Mouse (Mus musculus) E14TG2a.4 (cell line): ENCODE results near the gene Dera.

Source experiments
- H3K27me3 ChIP-seq: 2 replicates; pipeline ENCODE4 v1.6.1; 2014; ENCODE audit warnings: low read length, control low read depth; ENCODE audit not compliant: insufficient read depth
- H3K36me3 ChIP-seq: 2 replicates; pipeline ENCODE4 v1.6.1; 2014; ENCODE audit warnings: low read length, control low read depth; ENCODE audit not compliant: insufficient read depth
- H3K4me1 ChIP-seq: replicated peaks from 2 replicates; pipeline ENCODE4 v1.6.1; 2014; ENCODE audit warnings: low read depth, low read length, control low read depth
- H3K4me3 ChIP-seq: replicated peaks from 2 replicates; pipeline ENCODE4 v1.5.1; 2014; ENCODE audit warnings: mild to moderate bottlenecking, low read length
- H3K9me3 ChIP-seq: 2 replicates; pipeline ENCODE4 v1.6.1; 2014; ENCODE audit warnings: low read length, control low read depth
- CTCF ChIP-seq: conservative IDR thresholded peaks from 2 replicates; pipeline ENCODE4 v1.5.1; 2014; ENCODE audit warnings: low read length
- NANOG ChIP-seq: IDR thresholded peaks from 2 replicates; pipeline ENCODE4 v1.6.1; 2014; ENCODE audit warnings: borderline replicate concordance, low read length, mixed read lengths
- POU5F1 ChIP-seq: IDR thresholded peaks from 2 replicates; pipeline ENCODE4 v1.6.1; 2014; ENCODE audit warnings: low read length, borderline replicate concordance

The Dera gene

DNA sequence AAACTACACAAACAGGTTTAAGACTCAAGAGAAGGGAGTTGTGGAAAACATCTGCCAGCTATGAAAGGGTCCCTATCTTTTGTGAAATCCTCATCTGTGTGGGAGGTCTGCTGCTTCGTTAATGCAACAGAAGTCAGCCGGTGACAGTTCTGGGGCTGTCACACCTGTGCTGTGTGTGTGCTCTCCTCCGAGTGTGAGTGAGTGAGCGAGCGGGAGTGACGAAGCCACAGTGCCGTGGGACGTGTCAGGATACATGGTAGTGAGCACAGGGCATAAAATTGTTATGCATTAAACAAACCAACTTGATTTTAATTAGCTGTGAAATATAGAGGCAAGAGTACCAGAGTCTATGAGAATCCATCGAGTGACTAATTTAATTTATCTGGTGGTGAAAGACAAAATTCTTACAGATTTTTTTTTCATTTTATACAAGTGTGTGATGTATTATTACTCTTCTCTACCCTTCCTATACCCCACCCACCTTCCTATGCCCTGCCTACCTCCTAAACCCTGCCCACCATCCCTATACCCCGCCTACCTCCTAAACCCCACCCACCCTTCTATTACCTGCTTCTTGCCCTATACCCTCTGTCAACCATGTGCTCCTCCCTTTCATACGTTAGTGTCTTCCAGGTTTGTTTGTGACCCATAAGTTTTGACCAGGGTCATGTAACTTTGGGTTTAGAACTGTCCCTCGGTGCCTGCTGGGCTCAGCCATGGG lies 74.9 kb downstream of the Dera start:
- H3K9me3 ChIP-seq = no peaks in the 10 kb centered on the region
- no peak for TF ChIP-seq POU5F1
- no peak for TF ChIP-seq NANOG
- no peak for TF ChIP-seq CTCF
- peaks cover 6% of the 10 kb centered on the region; the same call in 1 of the 2 replicates for H3K36me3 ChIP-seq
- no peak overlapping the region for H3K4me3 ChIP-seq
- no peaks in the 10 kb centered on the region for H3K27me3 ChIP-seq
- H3K4me1 ChIP-seq = peaks cover 4% of the 10 kb centered on the region

DNA sequence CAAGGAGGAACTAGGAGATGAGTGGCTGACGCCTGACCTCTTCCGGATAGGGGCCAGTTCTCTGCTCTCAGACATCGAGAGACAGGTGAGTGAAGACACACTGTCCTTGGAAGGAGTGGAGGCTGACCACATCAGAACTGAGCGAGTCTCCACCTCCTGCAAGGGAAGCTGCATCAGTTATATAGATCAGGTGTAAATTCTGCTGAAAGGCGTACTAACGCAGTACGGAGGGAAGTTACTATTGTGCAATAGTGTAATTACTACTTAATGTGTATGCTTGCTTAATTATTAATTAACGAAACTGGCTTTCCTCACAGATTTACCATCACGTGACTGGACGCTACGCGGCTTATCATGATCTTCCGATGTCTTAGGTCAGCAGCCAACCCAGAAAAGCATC lies 82.5 kb downstream of the Dera start:
- Histone ChIP-seq H3K4me3 (no peak overlapping the region), H3K27me3 (no peaks in the 10 kb centered on the region), H3K4me1 (no peaks in the 10 kb centered on the region), H3K9me3 (no peaks in the 10 kb centered on the region), H3K36me3 (peaks cover 6% of the 10 kb centered on the region; the same call in 1 of the 2 replicates)
- TF ChIP-seq CTCF (no peak), NANOG (no peak), POU5F1 (no peak)

DNA sequence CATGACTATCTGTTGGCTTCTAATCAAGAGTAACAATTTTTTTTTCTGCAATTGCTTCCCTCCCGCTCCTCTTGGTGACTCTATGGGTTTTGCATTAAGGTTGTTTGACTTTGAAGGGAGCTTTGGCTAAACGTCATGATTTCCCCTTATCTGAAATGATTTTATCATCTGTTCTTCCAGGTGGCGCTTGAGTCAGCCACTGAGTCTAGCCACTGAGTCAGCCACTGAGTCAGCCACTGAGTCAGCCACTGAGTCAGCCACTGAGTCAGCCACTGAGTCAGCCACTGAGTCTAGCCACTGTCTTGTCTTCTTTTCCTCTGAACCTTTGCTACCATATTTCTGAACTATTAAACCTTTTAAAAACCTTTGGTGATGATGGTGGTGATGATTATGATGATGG lies 89.0 kb downstream of the Dera start:
- no peaks in the 10 kb centered on the region for H3K36me3 ChIP-seq
- no peaks in the 10 kb centered on the region for H3K27me3 ChIP-seq
- H3K9me3 ChIP-seq = peaks cover 12% of the 10 kb centered on the region
- TF ChIP-seq POU5F1 (no peak), NANOG (no peak), CTCF (no peak)
- no peaks in the 10 kb centered on the region for H3K4me1 ChIP-seq
- H3K4me3 ChIP-seq = no peak overlapping the region

DNA sequence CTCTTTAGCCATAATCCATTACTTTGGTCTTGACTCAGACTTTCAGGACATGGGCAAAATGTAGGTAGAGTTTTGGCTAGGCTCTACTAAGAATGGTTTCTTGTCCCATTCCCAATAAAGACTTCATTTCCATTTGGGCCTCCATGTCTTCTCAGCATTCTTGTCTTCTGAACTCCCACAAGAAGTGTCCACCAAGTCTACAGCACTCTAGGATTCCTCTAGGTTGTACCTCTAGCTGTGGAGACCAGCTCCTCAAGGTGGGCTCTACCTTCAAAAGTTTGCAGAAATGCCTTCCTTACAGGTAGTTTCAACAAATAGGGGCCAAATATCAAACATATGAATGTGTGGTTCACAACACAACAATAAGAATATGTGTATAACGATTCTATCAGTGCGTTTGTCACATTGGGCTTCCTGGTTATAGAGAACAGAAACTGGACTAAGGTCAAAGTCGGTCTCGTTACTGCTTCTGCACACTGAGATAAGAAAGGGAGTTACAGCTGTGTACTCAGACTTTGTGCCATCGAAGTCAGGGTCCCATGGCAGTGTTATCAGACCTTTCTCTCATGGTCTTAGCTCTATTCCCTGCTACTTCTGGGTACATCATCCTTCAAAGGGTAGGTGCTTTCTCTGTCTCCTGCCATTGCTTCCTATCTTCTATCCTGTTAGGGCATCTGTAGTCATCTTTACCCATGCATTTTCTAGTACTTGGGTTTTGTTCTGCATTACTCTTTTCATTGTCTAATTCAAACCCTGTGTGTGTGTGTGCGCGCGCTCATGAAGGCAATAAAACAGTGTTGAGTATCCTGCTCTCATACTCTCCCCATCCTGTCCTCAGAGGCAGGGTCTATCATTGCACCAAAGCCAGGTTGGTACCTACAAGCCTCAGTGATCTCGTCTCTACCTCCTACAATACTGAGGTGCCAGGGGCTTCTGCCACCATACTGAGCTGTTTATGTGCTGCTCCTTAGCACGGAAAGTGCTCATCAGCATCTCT lies 103.2 kb downstream of the Dera start:
- Histone ChIP-seq H3K9me3 (no peaks in the 10 kb centered on the region; the same call in 1 of the 2 replicates), H3K36me3 (no peaks in the 10 kb centered on the region), H3K27me3 (no peaks in the 10 kb centered on the region), H3K4me1 (no peaks in the 10 kb centered on the region), H3K4me3 (no peak overlapping the region)
- TF ChIP-seq NANOG (no peak), POU5F1 (no peak), CTCF (no peak)

DNA sequence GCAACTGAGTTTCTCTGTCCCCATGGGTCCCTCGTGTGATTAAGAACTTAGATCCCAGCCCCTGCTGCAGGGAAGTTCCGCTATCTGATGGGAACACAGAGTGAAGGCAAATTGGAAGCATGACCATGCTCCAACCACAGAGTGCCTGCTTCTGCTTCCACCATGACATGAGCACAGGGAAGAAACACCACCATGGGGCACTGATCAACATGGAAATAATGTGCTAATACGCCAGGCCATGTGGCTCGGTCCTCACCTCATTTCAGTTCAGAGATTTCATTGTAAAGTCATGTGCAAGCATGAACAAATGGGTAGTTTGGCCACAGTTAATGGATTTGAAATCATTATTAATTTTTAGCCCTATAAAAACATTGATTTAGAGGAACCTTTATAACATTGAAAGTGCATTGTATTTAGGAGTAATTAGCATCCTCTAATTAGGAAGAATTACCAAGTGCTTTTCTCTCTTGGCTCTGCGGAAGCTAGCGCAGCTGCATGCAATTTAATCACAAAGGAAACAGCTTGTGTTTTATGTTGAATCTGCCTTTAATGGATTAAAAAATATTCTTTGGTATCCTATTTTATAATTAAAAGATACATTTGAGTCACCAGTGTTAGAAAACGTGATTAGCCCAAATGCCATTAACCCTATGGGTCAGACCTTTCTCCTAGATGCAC lies 115.7 kb downstream of the Dera start:
- no peaks in the 10 kb centered on the region for H3K9me3 ChIP-seq
- no peak overlapping the region for H3K4me3 ChIP-seq
- H3K36me3 ChIP-seq = no peaks in the 10 kb centered on the region
- H3K27me3 ChIP-seq = no peaks in the 10 kb centered on the region
- TF ChIP-seq POU5F1 (no peak), CTCF (no peak), NANOG (no peak)
- no peaks in the 10 kb centered on the region for H3K4me1 ChIP-seq

DNA sequence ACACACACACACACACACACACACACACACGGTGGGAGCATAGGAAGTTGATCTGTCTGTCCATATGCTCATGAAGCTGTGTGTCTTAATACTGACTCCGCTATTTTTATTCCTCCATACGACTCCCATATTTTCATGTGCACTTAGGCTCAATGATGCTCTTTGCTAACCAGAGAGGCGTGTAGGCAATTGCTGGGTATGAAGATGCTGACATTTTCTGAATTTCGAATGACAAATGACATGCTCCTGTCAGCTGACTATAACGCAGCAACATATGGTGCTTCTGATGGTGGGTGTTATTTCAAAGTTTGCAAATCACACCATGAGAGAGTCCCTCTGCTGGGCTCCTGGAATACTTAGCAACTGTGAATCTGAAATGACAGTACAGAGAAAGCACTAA lies 116.3 kb downstream of the Dera start:
- Histone ChIP-seq H3K4me3 (no peak overlapping the region), H3K27me3 (no peaks in the 10 kb centered on the region), H3K4me1 (no peaks in the 10 kb centered on the region), H3K36me3 (no peaks in the 10 kb centered on the region), H3K9me3 (no peaks in the 10 kb centered on the region)
- TF ChIP-seq POU5F1 (no peak), CTCF (no peak), NANOG (no peak)

DNA sequence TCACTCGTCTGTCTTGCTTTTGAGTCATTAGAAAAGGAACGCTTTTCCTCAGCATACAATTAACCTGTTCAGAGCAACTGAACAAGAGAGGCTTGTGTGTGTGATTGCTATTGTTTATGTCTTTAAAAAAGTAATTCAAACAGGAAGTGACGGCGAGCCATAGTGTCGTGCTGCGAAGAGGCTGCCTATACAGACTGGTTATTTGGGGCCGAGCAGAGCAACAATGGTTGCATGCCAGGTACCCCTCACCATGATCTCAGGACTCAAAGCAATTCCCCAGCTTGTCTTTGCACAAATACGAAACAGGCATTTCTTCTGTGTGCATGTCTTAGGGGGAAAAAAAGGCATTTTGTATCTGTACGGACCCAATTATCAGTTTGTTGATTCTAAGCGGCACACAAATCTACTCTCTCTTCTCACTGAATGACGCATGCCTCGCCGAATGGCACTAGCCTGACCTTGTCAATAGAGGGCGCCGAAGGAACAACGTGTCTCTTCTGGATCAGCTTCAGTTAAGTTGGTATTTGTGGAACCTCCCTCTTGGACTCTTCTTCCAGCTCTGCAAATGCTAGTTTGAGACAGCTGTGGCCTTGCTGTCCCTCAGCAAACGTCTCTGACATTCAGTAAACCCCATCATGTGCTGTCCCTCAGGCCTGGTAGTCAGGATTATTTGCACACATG lies 117.8 kb downstream of the Dera start:
- H3K9me3 ChIP-seq = no peaks in the 10 kb centered on the region
- no peaks in the 10 kb centered on the region for H3K27me3 ChIP-seq
- TF ChIP-seq NANOG (no peak), CTCF (peak; percentile 54)
- no peak overlapping the region for H3K4me3 ChIP-seq
- no peaks in the 10 kb centered on the region for H3K4me1 ChIP-seq
- H3K36me3 ChIP-seq = no peaks in the 10 kb centered on the region

DNA sequence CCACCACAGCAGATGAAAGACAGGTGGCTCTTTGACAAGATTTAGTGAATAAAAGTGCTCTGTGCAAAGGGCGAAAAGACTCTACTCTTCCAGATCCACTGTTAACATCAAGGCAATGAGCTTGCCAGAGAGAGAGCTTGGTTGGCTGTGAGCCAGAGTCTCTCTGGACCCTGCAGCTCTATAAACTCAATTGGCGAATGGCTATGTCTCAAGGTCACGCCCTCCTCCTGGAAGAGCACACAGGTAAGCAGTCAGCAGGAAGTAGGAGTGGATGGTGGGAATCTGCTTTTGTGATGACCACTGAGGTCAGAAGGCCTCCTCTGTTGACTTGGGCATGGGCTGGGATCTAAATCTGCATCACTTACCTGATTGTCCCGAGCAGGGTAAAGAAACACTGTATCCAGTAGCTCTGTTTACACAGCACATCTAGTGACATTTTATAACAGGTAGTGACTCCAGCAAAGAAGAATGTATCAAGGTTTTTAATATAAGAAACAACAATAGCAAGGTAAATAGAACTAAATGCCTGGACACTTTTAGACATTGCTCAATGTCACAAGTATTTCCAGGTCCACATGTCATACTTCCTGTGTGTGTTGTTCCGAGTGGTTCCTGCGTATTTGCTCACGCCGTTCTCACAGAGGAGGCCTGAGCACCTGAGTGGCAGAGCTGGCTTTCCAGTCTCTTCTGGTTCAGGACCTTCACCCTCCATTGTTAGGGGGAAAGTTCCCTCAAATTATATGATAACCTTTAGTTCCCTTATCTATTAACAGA lies 120.3 kb downstream of the Dera start:
- Histone ChIP-seq H3K4me1 (no peaks in the 10 kb centered on the region), H3K36me3 (no peaks in the 10 kb centered on the region), H3K4me3 (no peak overlapping the region), H3K27me3 (no peaks in the 10 kb centered on the region), H3K9me3 (no peaks in the 10 kb centered on the region)
- TF ChIP-seq NANOG = no peak
- no peak for TF ChIP-seq CTCF
- no peak for TF ChIP-seq POU5F1
